Mouse (Mus musculus) macrophage (primary cell): Measurements from ENCODE around the gene Crip2. TPM values are rescaled to one million over a fixed set of nuclear protein-coding genes. Genes with fewer than 3 reads are reported as not detected.
A peak's percentile ranks its signal among the peaks of the same experiment; 100 is the strongest.

Experiments
- H3K27ac ChIP-seq: fragments of 350-480 bp; formaldehyde crosslinking; 2 replicates; pipeline ENCODE4 v1.9.0; 2021
- H3K36me3 ChIP-seq: fragments of 350-480 bp; formaldehyde crosslinking; 2 replicates; pipeline ENCODE4 v1.9.0; 2021; ENCODE audit errors: inconsistent target
- H3K4me3 ChIP-seq: fragments of 350-480 bp; formaldehyde crosslinking; 2 replicates; pipeline ENCODE4 v1.9.0; 2021; ENCODE audit errors: inconsistent target
- H3K79me2 ChIP-seq: fragments of 350-480 bp; formaldehyde crosslinking; 2 replicates; pipeline ENCODE4 v1.9.0; 2021; ENCODE audit errors: inconsistent target
- WGBS: methylation state at CpG from one replicate; pipeline ENCODE4 v1.1.7; 2026; ENCODE audit warnings: inconsistent platforms; ENCODE audit not compliant: missing documents; 5-methylcytosine and 5-hydroxymethylcytosine counted together
- polyA plus RNA-seq: library from polyadenylated mRNA; stranded (reverse); fragments of 250-400 nt; gene quantifications from 3 replicates; pipeline ENCODE4 v1.2.4, GENCODE M21; 2018; ENCODE audit warnings: inconsistent platforms

The Crip2 gene
- polyA plus RNA-seq, 1 experiment from 2014 or later, result 0.39 TPM

DNA sequence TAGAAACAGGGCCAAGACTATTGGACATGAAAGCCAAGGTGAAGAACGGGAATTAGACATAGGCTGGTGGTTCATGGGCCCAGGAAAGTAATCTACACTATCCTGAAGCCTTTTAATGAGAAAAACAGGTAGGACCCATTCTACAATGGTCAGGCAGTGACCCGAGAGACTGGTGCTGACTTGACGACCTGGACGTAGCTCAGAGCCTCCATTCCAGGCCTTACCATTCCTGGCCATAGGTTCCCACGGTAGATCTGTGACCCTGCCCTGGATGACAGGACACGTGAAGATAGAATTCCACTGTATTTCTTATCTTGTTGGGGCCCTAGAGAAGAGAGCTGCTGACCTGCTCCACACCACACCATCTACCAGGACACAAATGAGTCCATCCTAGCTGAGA lies 1.7 kb upstream of the Crip2 start:
- no peak overlapping the region for H3K4me3 ChIP-seq
- WGBS, result 90% methylated on average over 6 of the region's 6 CpGs
- H3K79me2 ChIP-seq, result no peaks in the 10 kb centered on the region
- H3K27ac ChIP-seq, result no peak overlapping the region
- peaks cover 28% of the 10 kb centered on the region; the same call in 1 of the 2 replicates for H3K36me3 ChIP-seq

DNA sequence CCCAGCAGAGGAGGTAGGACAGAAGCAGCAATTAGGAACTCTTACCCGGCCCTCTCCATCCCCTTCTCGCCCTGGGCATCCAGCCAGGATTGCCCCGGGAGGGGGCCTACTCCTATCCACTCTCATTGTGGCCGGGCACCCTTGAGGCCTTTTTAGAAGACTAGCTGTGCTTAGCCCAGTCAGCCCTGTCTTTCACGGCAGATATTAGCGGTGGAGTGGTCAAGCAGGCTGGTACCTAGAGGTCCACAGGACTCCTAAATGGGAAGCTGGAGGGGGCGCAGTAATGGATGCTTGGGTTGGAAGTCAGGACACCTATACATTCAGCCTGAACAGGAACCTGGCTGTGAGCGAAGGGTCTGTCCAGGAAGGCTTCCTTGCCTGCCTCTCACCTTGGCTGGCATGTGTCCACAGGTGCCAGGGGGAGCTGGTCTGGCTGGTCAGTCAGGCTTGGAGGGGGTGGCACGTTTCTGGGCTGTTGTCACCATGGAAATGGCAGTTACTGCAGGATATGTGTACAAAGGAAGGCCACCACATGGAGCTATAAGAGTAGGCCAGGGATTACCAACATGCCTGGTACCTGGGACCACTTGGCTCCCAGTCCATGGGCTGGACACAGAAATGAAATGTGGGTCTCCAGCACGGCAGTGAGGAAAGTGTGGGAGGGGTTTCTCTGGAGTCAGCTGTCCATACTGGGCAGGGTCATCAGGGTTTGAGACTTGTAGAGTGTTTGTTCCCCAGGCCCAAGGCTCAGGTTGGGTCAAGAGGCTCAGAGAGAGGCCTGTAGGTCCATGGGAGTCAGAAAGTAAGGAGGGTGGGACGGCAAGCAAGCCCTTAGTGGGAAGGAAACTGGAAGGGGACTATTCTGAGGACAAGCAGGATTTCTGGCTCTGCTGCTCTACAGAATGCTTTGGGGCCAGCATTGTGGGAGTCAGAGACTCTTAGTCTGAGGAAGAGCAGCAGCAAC lies 853 bp upstream of the Crip2 start:
- Histone ChIP-seq H3K4me3 (no peak overlapping the region), H3K27ac (no peak overlapping the region), H3K36me3 (peaks cover 19% of the 10 kb centered on the region; the same call in 1 of the 2 replicates), H3K79me2 (no peaks in the 10 kb centered on the region)
- 73% methylated on average over 11 of the region's 11 CpGs for WGBS

DNA sequence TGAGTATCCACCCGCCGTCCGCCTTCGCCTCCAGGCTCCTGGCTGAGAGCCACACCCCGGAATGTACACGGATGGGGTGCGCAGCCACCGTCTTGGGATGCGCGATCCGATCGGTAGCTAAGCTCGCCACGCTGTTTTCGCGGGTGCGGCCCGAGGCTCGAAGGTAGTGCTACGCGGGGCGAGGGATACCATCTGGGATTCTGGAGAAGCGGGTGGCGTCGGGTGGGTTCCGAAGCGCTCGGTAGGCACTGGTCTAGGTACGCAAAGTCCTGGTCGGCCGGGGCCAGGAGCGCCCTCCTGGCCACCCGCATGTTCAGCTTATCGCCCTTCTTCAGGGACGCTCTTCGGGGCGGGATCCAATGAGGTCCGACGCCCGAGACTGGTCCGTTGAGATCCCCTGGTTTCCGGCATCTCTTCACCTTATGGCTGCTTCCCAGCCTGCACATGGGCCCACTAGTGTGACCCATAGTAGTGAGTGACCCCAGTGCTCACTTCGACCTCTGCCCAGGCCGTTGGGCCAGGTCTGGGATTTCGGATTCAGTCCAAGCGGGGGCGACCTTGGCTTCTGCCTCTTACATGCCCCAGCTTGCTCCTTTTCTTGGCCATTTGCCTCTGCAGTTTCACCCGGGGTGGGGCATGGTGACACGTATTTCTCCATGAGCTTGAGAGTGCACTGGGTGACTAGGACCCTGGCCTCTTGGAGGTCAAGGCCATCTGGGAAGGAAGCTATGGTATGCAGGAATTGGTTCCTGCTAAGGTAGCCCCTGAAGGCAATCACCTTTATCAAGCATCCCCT lies 778 bp downstream of the Crip2 start:
- H3K79me2 ChIP-seq, result no peaks in the 10 kb centered on the region
- H3K36me3 ChIP-seq, result 0 out of 2 replicates have a peak, but pooled peaks cover 5% of the 10 kb centered on the region
- no peak overlapping the region for H3K4me3 ChIP-seq
- 6% methylated on average over 49 of the region's 49 CpGs for WGBS
- H3K27ac ChIP-seq, result no peak overlapping the region

DNA sequence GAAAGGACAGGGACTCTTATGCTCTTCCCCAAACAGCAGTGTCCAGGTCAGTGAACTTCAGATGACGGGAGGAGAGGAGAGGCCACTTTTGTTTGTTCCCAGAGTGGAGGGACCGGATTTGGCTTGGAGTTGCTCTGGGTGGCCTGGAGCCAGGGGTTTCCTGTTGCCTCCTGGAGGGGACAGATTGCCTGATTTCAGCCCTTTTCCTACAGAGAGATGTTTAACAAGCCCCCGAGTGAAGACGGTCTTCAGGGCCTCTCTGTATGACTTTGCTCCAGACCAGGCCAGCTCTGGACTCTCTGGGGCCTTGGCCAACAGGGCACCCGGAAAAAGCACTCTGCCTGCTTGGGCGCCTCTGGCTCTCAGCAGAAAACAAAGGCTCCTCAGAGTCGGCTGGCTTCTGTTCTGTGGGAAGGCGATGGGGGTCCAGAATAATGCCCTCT lies 1.5 kb downstream of the Crip2 start:
- H3K4me3 ChIP-seq, result no peak overlapping the region
- WGBS, result 47% methylated on average over 8 of the region's 8 CpGs
- no peak overlapping the region for H3K27ac ChIP-seq
- H3K79me2 ChIP-seq, result no peaks in the 10 kb centered on the region
- no peaks in the 10 kb centered on the region for H3K36me3 ChIP-seq

DNA sequence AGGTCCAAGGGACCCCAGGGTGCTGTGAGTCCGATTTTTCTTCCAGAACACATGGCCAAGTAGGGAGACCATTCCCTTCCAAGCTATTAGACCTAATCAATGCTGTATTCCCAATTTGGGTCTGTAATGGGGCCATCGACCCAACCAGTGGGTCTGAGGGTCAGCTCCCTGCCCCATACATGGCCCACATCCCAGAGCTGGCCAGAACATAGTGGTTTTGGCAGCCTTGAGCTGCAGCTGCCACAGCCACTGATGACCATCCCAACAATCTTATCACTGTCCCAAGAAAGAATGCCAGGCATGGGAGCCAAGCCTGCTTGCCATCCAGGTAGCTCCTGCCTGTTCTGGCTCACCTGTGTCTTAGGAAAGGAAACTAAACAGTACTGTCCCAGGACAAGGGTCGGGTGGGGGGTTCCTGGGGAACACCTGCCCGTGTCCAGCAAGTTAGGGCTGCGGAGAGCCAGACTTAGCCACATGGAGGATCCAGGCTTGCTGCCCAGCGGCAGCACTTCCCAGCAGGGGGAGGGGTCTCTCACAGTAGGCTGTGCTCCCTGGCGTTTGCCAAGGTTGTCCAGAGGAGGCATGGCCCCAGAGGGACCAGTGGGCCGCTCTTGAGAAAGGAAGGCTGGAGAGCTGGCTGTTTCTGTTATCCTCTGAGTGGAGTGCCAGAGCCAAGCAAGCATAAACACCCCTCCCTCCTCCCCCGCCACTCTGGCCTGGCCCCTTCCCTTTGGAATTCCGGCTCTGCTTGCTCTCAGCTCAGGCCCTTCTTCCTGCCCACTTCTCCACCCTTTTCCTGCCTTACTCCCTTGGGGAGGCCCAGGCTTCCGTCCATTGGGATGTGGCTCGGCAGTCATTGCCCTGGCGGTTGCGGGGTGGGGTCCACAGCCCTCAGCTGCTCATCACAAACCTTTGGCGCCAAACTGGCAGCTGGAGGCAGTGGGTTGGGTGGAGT lies 2.3 kb downstream of the Crip2 start:
- Histone ChIP-seq H3K4me3 (no peak overlapping the region), H3K27ac (no peak overlapping the region), H3K79me2 (no peaks in the 10 kb centered on the region), H3K36me3 (no peaks in the 10 kb centered on the region)
- 46% methylated on average over 13 of the region's 15 CpGs for WGBS

DNA sequence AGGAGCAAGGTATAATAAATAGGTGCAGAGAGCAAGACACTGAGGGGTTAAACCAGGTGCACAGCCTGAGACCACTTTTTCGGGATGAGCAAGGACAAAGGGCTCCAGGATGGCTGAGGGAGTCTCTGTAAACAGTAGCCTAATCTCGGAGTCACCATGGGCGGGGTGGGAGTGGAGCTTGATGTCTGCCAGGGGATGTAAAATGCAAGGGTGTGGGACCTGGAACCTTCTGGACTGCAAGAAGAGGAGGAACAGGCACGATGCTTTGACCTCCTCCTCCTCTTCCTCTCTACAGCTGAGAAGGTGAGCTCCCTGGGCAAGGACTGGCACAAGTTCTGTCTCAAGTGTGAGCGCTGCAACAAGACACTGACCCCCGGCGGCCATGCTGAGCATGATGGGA lies 3.1 kb downstream of the Crip2 start:
- H3K79me2 ChIP-seq, result no peaks in the 10 kb centered on the region
- WGBS, result 64% methylated on average over 7 of the region's 7 CpGs
- no peaks in the 10 kb centered on the region for H3K36me3 ChIP-seq
- H3K4me3 ChIP-seq, result no peak overlapping the region
- H3K27ac ChIP-seq, result no peak overlapping the region

DNA sequence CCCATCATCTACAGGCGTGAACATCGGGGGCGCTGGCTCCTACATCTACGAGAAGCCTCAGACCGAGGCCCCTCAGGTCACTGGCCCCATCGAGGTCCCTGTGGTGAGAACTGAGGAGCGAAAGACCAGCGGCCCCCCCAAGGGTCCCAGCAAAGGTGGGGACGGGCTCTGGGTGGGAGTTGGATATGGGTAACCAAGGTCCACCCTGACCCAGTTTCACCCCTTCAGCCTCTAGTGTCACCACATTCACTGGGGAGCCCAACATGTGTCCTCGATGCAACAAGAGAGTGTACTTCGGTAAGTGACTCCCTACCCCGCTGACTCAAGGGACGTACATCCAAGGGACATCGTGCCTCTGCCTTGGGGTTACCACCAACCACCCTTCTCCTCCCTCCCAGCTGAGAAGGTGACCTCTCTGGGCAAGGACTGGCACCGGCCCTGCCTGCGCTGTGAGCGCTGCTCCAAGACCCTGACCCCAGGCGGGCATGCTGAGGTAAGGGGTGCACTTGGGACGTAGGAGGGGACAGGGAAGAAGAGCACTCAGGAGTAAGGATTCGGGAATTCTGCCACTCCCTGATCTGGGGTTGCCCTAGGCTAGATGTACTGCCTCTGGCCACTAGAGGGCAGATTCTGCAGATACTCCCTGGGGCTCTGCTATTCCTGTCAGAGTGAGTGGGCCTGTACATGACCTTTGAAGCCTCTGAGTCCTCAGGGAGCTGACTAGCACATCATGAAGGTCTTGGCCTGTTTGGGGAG lies 4.1 kb downstream of the Crip2 start:
- Histone ChIP-seq H3K79me2 (no peaks in the 10 kb centered on the region), H3K36me3 (no peaks in the 10 kb centered on the region), H3K4me3 (no peak overlapping the region), H3K27ac (no peak overlapping the region)
- WGBS, result 76% methylated on average over 20 of the region's 20 CpGs

DNA sequence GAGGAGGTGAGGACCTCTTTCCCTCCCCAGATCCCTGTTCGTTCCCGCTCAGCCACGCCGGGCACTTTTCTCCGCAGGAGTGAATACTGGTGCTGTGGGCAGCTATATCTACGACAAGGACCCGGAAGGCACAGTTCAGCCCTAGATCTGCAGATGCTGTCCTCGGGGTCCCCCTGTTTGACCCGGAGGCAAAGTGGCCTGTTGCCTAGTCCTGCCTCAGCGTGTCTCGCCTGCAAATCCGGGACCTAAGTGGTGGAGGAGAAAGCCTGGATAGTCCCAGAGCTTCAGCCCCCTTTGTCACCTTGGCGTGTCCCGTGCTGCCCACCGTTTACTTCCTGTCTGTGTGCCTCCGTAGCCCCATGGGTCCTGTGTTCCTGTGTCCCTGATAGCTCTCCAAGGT lies 4.8 kb downstream of the Crip2 start:
- Histone ChIP-seq H3K79me2 (no peaks in the 10 kb centered on the region), H3K36me3 (no peaks in the 10 kb centered on the region), H3K27ac (no peak overlapping the region), H3K4me3 (no peak overlapping the region)
- 93% methylated on average over 16 of the region's 16 CpGs for WGBS

DNA sequence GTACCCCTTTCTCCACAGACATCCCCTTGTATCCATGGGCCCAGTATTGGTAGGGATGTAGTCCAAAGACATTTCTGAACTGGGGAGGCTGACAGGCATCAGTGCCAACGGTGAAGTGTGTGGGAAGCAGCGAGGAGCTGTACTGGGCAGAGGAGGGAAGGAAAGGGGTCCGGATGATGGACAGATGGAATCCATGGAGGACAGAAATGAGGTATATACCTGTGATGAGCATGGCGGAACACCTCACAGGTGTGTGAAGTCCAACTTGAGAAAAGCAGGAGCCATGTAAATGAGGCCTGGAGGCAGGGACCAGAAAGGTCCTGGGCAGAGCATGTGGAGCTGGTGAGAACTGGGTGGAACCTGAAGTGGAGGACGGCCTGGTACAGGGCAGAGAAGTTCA lies 5.6 kb downstream of the Crip2 start:
- Histone ChIP-seq H3K27ac (no peak overlapping the region), H3K79me2 (no peaks in the 10 kb centered on the region), H3K4me3 (no peak overlapping the region), H3K36me3 (no peaks in the 10 kb centered on the region)
- WGBS, result 81% methylated on average over 5 of the region's 5 CpGs

DNA sequence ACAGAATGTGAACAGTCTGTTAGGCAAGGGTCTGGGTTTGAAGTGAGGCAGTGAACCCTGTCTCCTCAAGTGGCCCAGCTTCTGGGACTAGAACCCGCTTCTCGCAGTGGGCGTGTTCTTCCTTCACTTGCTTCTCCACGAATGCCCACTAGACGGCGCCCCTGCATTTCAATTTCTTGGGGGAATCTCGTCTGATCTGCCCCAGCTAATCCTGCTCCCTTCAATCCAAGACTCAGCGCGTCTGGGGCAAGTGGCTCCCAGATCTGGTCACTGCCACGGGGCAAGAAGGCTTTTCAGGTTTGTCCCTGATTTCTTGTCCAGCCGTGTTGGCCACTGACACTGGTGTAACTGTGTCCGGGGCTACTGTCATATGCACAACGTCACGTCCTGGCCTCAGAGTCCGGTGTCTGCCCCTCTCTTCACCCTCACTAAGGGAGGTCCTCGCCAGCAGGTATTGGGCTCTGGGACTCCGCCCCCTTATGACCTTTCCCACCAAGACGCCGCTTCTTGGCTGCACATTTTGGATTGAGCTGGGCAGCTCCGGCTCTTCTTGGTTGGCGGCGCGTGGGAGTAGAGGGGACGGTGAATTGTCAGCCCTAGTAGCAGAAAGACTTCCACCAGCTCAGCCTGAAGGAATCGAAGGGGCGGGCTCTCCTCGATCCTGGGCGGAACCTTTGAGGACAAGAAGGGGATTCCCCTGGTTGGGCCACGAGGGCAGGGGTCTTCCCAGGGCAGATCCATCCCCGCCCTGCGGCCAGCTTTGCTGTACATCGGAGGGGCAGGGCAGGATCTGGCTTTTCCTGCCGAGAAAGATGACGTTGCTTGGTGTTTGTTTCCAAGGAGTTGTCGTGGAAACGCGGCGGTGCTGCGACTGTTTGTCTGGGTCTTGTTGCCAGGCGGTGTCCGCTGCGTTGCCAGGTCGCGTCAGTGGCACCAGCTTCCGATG lies 6.3 kb downstream of the Crip2 start, which contains the start of gene Crip1:
Gene Crip1 (plus strand): TSS at position 205 of the 946 bp plus-strand sequence.
- WGBS, result 23% methylated on average over 45 of the region's 45 CpGs
- Histone ChIP-seq H3K4me3 (peak within 1 kb of the TSS; percentile 17; the same call in 1 of the 2 replicates), H3K79me2 (no peaks in the 10 kb centered on the region), H3K27ac (no peak within 1 kb of the TSS), H3K36me3 (no peaks in the 10 kb centered on the region)

DNA sequence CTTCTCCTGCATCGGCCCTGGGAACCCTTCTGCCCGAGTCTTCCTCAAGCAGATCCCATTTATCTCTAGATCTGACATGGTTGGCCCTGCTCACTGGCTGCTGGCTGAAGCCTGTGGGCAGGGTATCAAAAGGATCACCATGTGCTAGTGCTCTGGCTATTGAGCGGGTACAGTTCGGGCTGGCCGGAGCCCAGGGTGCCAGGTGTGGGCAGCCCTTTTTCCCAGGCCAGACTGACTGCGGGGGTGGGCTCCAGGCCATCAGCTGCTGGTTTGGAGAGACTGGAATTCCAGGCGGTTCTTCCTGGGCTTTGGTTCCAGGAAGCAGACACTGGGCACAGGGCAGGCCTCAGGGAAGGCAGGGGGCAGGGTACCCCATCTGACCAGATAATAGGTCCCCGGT lies 7.4 kb downstream of the Crip2 start:
- WGBS, result 91% methylated on average over 8 of the region's 8 CpGs
- H3K36me3 ChIP-seq, result no peaks in the 10 kb centered on the region
- peaks cover 6% of the 10 kb centered on the region for H3K79me2 ChIP-seq
- no peak overlapping the region for H3K4me3 ChIP-seq
- H3K27ac ChIP-seq, result no peak overlapping the region

DNA sequence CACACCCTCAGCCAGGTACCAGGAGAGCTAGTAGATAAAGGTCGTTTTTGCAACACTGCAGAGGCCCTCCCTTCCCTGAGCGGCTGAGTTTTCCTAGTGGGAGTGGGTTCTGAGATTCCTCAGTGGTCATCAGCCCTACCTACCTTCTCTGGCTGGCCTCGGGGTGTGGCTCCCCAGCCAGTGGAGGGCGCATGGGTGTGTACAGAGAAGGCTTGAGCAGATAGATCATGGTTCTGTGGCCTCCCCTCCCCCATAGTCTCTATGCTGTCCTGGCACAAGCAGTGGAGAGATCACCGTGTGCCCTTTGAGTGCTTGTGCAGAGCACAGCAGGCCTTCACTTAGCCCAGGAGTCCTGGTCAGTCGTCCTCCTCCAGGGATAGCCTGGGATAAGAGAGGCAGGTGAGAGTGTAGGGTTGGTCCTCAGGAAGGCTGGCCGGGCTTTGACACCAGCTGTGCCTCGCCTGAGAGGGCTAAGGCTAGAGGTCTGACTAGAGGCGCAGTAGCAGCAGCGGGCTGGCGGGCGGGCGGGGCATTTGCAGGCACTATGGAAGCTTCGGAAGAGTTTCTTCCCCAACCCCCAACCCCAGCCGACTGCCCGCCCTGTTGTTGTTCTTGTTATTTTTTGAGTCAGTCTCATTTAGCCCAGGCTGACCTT lies 8.5 kb downstream of the Crip2 start:
- H3K36me3 ChIP-seq, result no peaks in the 10 kb centered on the region
- H3K4me3 ChIP-seq, result no peak overlapping the region
- WGBS, result 82% methylated on average over 16 of the region's 16 CpGs
- H3K79me2 ChIP-seq, result peaks cover 15% of the 10 kb centered on the region
- H3K27ac ChIP-seq, result no peak overlapping the region
